Mouse (Mus musculus): Measurements from ENCODE around the gene Fos. TPM values are rescaled to one million over a fixed set of nuclear protein-coding genes. Genes with fewer than 3 reads are reported as not detected.

Gene Fos
- polyA plus RNA-seq, 1 experiment from 2014 or later: 0.54 TPM

GRCm38 (mm10) chr12:85467854-85468253, 5.8 kb upstream of the Fos start:
- no peak overlapping the region for H3K27ac ChIP-seq (replicated peaks)
- H3K4me3 ChIP-seq: no peak overlapping the region
- peaks cover 26% of the 10 kb centered on the region for H3K27me3 ChIP-seq (ENCODE audit: low read depth, poor library complexity, severe bottlenecking)
- DNase-seq (ENCODE audit: low spot score): no peak
- peaks cover 25% of the 10 kb centered on the region for H3K4me1 ChIP-seq
- H3K36me3 ChIP-seq: no peaks in the 10 kb centered on the region
- H3K9me3 ChIP-seq (replicated peaks): no peaks in the 10 kb centered on the region
- 89% methylated on average over 14 of the region's 14 CpGs for WGBS

GRCm38 (mm10) chr12:85468666-85469065, 5.0 kb upstream of the Fos start:
- Histone ChIP-seq H3K27ac (replicated peaks) (no peak overlapping the region), H3K9me3 (replicated peaks) (no peaks in the 10 kb centered on the region), H3K4me3 (no peak overlapping the region), H3K27me3 (ENCODE audit: low read depth, poor library complexity, severe bottlenecking) (peaks cover 31% of the 10 kb centered on the region), H3K36me3 (no peaks in the 10 kb centered on the region), H3K4me1 (peaks cover 27% of the 10 kb centered on the region)
- DNase-seq (ENCODE audit: low spot score): no peak
- 92% methylated on average over 12 of the region's 12 CpGs for WGBS

GRCm38 (mm10) chr12:85471920-85472655, 1.6 kb upstream of the Fos start:
- DNase-seq (ENCODE audit: low spot score): peak; percentile 81
- Histone ChIP-seq H3K36me3 (no peaks in the 10 kb centered on the region), H3K27ac (replicated peaks) (peak overlapping the region; percentile 72), H3K9me3 (replicated peaks) (no peaks in the 10 kb centered on the region), H3K4me1 (peaks cover 54% of the 10 kb centered on the region), H3K4me3 (peak overlapping the region; percentile 70), H3K27me3 (ENCODE audit: low read depth, poor library complexity, severe bottlenecking) (peaks cover 59% of the 10 kb centered on the region)
- WGBS: under 1% methylated on average over 39 of the region's 42 CpGs

- Histone ChIP-seq H3K27me3 (ENCODE audit: low read depth, poor library complexity, severe bottlenecking) (peaks cover 66% of the 10 kb centered on the region), H3K4me3 (peak overlapping the region; percentile 70), H3K27ac (replicated peaks) (peak overlapping the region; percentile 85), H3K9me3 (replicated peaks) (no peaks in the 10 kb centered on the region), H3K4me1 (peaks cover 50% of the 10 kb centered on the region), H3K36me3 (no peaks in the 10 kb centered on the region)
- under 1% methylated on average over 23 of the region's 23 CpGs for WGBS
- DNase-seq (ENCODE audit: low spot score): no peak
Observed at GRCm38 (mm10) chr12:85472656-85473410, 857 bp upstream of the Fos start.

GRCm38 (mm10) chr12:85474298-85475231, 875 bp downstream of the Fos start:
- Histone ChIP-seq H3K4me3 (peak overlapping the region; percentile 70), H3K36me3 (no peaks in the 10 kb centered on the region), H3K4me1 (peaks cover 50% of the 10 kb centered on the region), H3K27ac (replicated peaks) (peak overlapping the region; percentile 85), H3K9me3 (replicated peaks) (no peaks in the 10 kb centered on the region), H3K27me3 (ENCODE audit: low read depth, poor library complexity, severe bottlenecking) (peaks cover 71% of the 10 kb centered on the region)
- DNase-seq (ENCODE audit: low spot score): no peak
- under 1% methylated on average over 49 of the region's 49 CpGs for WGBS

- 6% methylated on average over 13 of the region's 16 CpGs for WGBS
- Histone ChIP-seq H3K9me3 (replicated peaks) (no peaks in the 10 kb centered on the region), H3K27ac (replicated peaks) (no peak overlapping the region), H3K4me3 (peak overlapping the region; percentile 70), H3K27me3 (ENCODE audit: low read depth, poor library complexity, severe bottlenecking) (peaks cover 72% of the 10 kb centered on the region), H3K4me1 (peaks cover 50% of the 10 kb centered on the region), H3K36me3 (no peaks in the 10 kb centered on the region)
- peak; percentile 41 for DNase-seq (ENCODE audit: low spot score)
Observed at GRCm38 (mm10) chr12:85475232-85475919, 1.7 kb downstream of the Fos start.

- H3K4me1 ChIP-seq: peaks cover 50% of the 10 kb centered on the region
- DNase-seq (ENCODE audit: low spot score): no peak
- H3K4me3 ChIP-seq: peak overlapping the region; percentile 70
- 29% methylated on average over 23 of the region's 23 CpGs for WGBS
- H3K27me3 ChIP-seq (ENCODE audit: low read depth, poor library complexity, severe bottlenecking): peaks cover 68% of the 10 kb centered on the region
- H3K9me3 ChIP-seq (replicated peaks): no peaks in the 10 kb centered on the region
- no peaks in the 10 kb centered on the region for H3K36me3 ChIP-seq
- no peak overlapping the region for H3K27ac ChIP-seq (replicated peaks)
Observed at GRCm38 (mm10) chr12:85475920-85476828, 2.5 kb downstream of the Fos start.

GRCm38 (mm10) chr12:85477219-85477618, 3.5 kb downstream of the Fos start:
- H3K9me3 ChIP-seq (replicated peaks): no peaks in the 10 kb centered on the region
- H3K27ac ChIP-seq (replicated peaks): no peak overlapping the region
- no peaks in the 10 kb centered on the region for H3K36me3 ChIP-seq
- H3K4me1 ChIP-seq: peaks cover 40% of the 10 kb centered on the region
- peaks cover 63% of the 10 kb centered on the region for H3K27me3 ChIP-seq (ENCODE audit: low read depth, poor library complexity, severe bottlenecking)
- no peak for DNase-seq (ENCODE audit: low spot score)
- WGBS: 75% methylated on average over 4 of the region's 4 CpGs
- no peak overlapping the region for H3K4me3 ChIP-seq

GRCm38 (mm10) chr12:85477804-85478203, 4.1 kb downstream of the Fos start:
- 76% methylated on average over 3 of the region's 3 CpGs for WGBS

GRCm38 (mm10) chr12:85478696-85479095, 5.0 kb downstream of the Fos start:
- no peak overlapping the region for H3K27ac ChIP-seq (replicated peaks)
- WGBS: 87% methylated on average over 7 of the region's 7 CpGs

More at GRCm38 (mm10) chr12:85477804-85478203, 4.1 kb downstream of the Fos start:
- no peak overlapping the region for H3K4me3 ChIP-seq
- peaks cover 34% of the 10 kb centered on the region for H3K4me1 ChIP-seq
- no peaks in the 10 kb centered on the region for H3K36me3 ChIP-seq
- H3K27me3 ChIP-seq (ENCODE audit: low read depth, poor library complexity, severe bottlenecking): peaks cover 58% of the 10 kb centered on the region
- H3K9me3 ChIP-seq (replicated peaks): no peaks in the 10 kb centered on the region
- H3K27ac ChIP-seq (replicated peaks): no peak overlapping the region
- no peak for DNase-seq (ENCODE audit: low spot score)

GRCm38 (mm10) chr12:85479190-85479589, 5.5 kb downstream of the Fos start:
- no peak for DNase-seq (ENCODE audit: low spot score)
- Histone ChIP-seq H3K27ac (replicated peaks) (no peak overlapping the region), H3K4me1 (peaks cover 22% of the 10 kb centered on the region), H3K9me3 (replicated peaks) (no peaks in the 10 kb centered on the region), H3K27me3 (ENCODE audit: low read depth, poor library complexity, severe bottlenecking) (peaks cover 49% of the 10 kb centered on the region), H3K4me3 (no peak overlapping the region), H3K36me3 (no peaks in the 10 kb centered on the region)
- 60% methylated on average over 3 of the region's 3 CpGs for WGBS

More at GRCm38 (mm10) chr12:85478696-85479095, 5.0 kb downstream of the Fos start:
- Histone ChIP-seq H3K36me3 (no peaks in the 10 kb centered on the region), H3K4me1 (peaks cover 27% of the 10 kb centered on the region), H3K27me3 (ENCODE audit: low read depth, poor library complexity, severe bottlenecking) (peaks cover 52% of the 10 kb centered on the region), H3K4me3 (no peak overlapping the region), H3K9me3 (replicated peaks) (no peaks in the 10 kb centered on the region)
- DNase-seq (ENCODE audit: low spot score): no peak
